In genomic region chr10:68043973-68044372, GRCm38 (mm10) we compare ENCODE assay signal across 12 mouse cellular contexts.
DNase-seq lines count a peak whose midpoint lies in the region; ATAC-seq and TF ChIP-seq lines count a peak whose summit lies in the region.
"Had no signal": no experiment of that assay in that cellular context is flagged by ENCODE, and none has a peak within 500 bp of the region (broad histone marks: within the 10 kb centered on the region; RNA-seq: fewer than 3 reads in every experiment).

No protein-coding gene starts in this region.

- H3K79me2 ChIP-seq in MEL (ENCODE audit: control insufficient read depth, insufficient read depth, low read length, poor library complexity): no peaks in the 10 kb centered on the region

- H3K27me3 ChIP-seq in midbrain, embryonic 10.5 days (ENCODE audit: low read depth, poor library complexity, severe bottlenecking): peaks cover 3% of the 10 kb centered on the region; the same call in 1 of the 2 replicates
- H3K27me3 ChIP-seq in midbrain, postnatal 0 days (ENCODE audit: insufficient read depth, low read length): no peaks in the 10 kb centered on the region
- no peaks in the 10 kb centered on the region for H3K27me3 ChIP-seq in MEL (ENCODE audit: control insufficient read depth in 1 of 2, insufficient read depth in 2 of 2, low read length in 2 of 2)
- no peaks in the 10 kb centered on the region for H3K27me3 ChIP-seq in liver, embryonic 13.5 days
- H3K27me3 ChIP-seq: forebrain, embryonic 13.5 days had no signal

- peaks cover 27% of the 10 kb centered on the region for H3K4me1 ChIP-seq in midbrain, embryonic 10.5 days
- H3K4me1 ChIP-seq in midbrain, postnatal 0 days (ENCODE audit: insufficient read depth, low read length): no peaks in the 10 kb centered on the region
- peaks cover 0 to 5% of the 10 kb centered on the region in 2 experiments; a peak in 3 of 4 replicates for H3K4me1 ChIP-seq in MEL (ENCODE audit: control insufficient read depth in 1 of 2, insufficient read depth in 2 of 2, low read length in 2 of 2)
- H3K4me1 ChIP-seq in liver, embryonic 13.5 days (replicated peaks): peaks cover 7% of the 10 kb centered on the region; the same call in 1 of the 2 replicates
- H3K4me1 ChIP-seq: limb, embryonic 10.5 days had no signal

- TF ChIP-seq CTCF in midbrain, postnatal 0 days (IDR thresholded peaks at IDR 0.05): no peak
- TF ChIP-seq CTCF in MEL (IDR thresholded peaks at IDR 0.05 in 2 of 3, conservative IDR thresholded peaks at IDR 0.05 in 1 of 3; ENCODE audit: control insufficient read depth in 1 of 3, insufficient read depth in 1 of 3, low read depth in 2 of 3, low read length in 3 of 3, poor library complexity in 1 of 3, severe bottlenecking in 1 of 3): no peak
- no peak for TF ChIP-seq CTCF in gastrocnemius, adult 2 months (IDR thresholded peaks at IDR 0.05)

- no peak for TF ChIP-seq EP300 in MEL (IDR thresholded peaks at IDR 0.05; ENCODE audit: low read depth in 1 of 2, low read length in 2 of 2)

- intact Hi-C loops in gastrocnemius, adult 2 months (cut with DNase I): no loop called here

- H3K9me3 ChIP-seq in midbrain, embryonic 10.5 days (replicated peaks): no peaks in the 10 kb centered on the region
- H3K9me3 ChIP-seq in midbrain, postnatal 0 days (ENCODE audit: low read length): no peaks in the 10 kb centered on the region
- H3K9me3 ChIP-seq in MEL (replicated peaks; ENCODE audit: insufficient read depth, low read length): no peaks in the 10 kb centered on the region
- H3K9me3 ChIP-seq in liver, embryonic 13.5 days (replicated peaks): no peaks in the 10 kb centered on the region
- H3K9me3 ChIP-seq: forebrain, embryonic 13.5 days; limb, embryonic 10.5 days had no signal

- no peak for ATAC-seq in midbrain, postnatal 0 days (ENCODE audit: low FRiP score)
- ATAC-seq in liver, embryonic 13.5 days (ENCODE audit: low read depth): no peak
- ATAC-seq: forebrain, embryonic 13.5 days; lung, postnatal 0 days had no signal

- H3K4me2 ChIP-seq in midbrain, postnatal 0 days (ENCODE audit: low read depth, low read length, poor library complexity, severe bottlenecking): no peak overlapping the region
- H3K4me2 ChIP-seq in liver, embryonic 13.5 days: no peak overlapping the region
- H3K4me2 ChIP-seq: forebrain, embryonic 13.5 days had no signal

- 33% methylated on average over 6 of the region's 6 CpGs for WGBS in midbrain, embryonic 10.5 days
- WGBS in midbrain, postnatal 0 days: 41% methylated on average over 6 of the region's 6 CpGs
- 43% methylated on average over 6 of the region's 6 CpGs for WGBS in liver, embryonic 13.5 days (ENCODE audit: insufficient replicate concordance)

- H3K9ac ChIP-seq in midbrain, postnatal 0 days (replicated peaks; ENCODE audit: low read length, poor library complexity, severe bottlenecking): no peak overlapping the region
- H3K9ac ChIP-seq in MEL (ENCODE audit: control insufficient read depth, low read depth, low read length, poor library complexity, severe bottlenecking): no peak overlapping the region
- no peak overlapping the region for H3K9ac ChIP-seq in liver, embryonic 13.5 days
- H3K9ac ChIP-seq: forebrain, embryonic 13.5 days had no signal

- DNase-seq in midbrain, embryonic 10.5 days (ENCODE audit: low spot score): peak; percentile 43
- DNase-seq in midbrain, postnatal 0 days (ENCODE audit: low spot score): no peak
- peak; percentile 66 for DNase-seq in MEL (ENCODE audit: low read depth, low spot score)
- peak; percentile 10 for DNase-seq in c-Kit-positive CD71-negative TER-119-negative erythroid progenitor cells, embryonic 14.5 days (ENCODE audit: low read depth)
- peak; percentile 9 for DNase-seq in liver, embryonic 13.5 days
- no peak for DNase-seq in gastrocnemius, adult 2 months
- no peak for DNase-seq in adrenal gland, adult 18-20 months (ENCODE audit: low spot score in 2 of 2)
- DNase-seq: heart, adult 2 months had no signal

- TF ChIP-seq RAD21 in MEL (IDR thresholded peaks at IDR 0.05; ENCODE audit: low read depth, low read length): no peak

- no peak overlapping the region for H3K4me3 ChIP-seq in midbrain, embryonic 10.5 days
- H3K4me3 ChIP-seq in midbrain, postnatal 0 days (ENCODE audit: low read depth, low read length): no peak overlapping the region
- no peak overlapping the region for H3K4me3 ChIP-seq in MEL (ENCODE audit: control insufficient read depth in 1 of 2, insufficient read depth in 1 of 2, low read depth in 2 of 2, low read length in 2 of 2)
- H3K4me3 ChIP-seq in liver, embryonic 13.5 days (replicated peaks): no peak overlapping the region
- H3K4me3 ChIP-seq in gastrocnemius, adult 2 months: no peak overlapping the region
- H3K4me3 ChIP-seq: forebrain, embryonic 13.5 days; heart, adult 2 months; limb, embryonic 10.5 days had no signal

- H3K27ac ChIP-seq in midbrain, embryonic 10.5 days (replicated peaks): peak overlapping the region; percentile 63; the same call in 1 of the 2 replicates
- no peak overlapping the region for H3K27ac ChIP-seq in midbrain, postnatal 0 days (ENCODE audit: low read depth, low read length)
- H3K27ac ChIP-seq in MEL (ENCODE audit: control insufficient read depth, low read depth, low read length): no peak overlapping the region
- no peak overlapping the region for H3K27ac ChIP-seq in liver, embryonic 13.5 days
- no peak overlapping the region for H3K27ac ChIP-seq in gastrocnemius, adult 2 months
- H3K27ac ChIP-seq: forebrain, embryonic 13.5 days; heart, adult 2 months; kidney, postnatal 0 days; limb, embryonic 10.5 days had no signal

- TF ChIP-seq POLR2A in MEL (IDR thresholded peaks at IDR 0.05; ENCODE audit: control insufficient read depth in 1 of 2, insufficient read depth in 1 of 2, low read depth in 1 of 2, low read length in 2 of 2, poor library complexity in 1 of 2): no peak

- H3K36me3 ChIP-seq in midbrain, embryonic 10.5 days: peaks cover 44% of the 10 kb centered on the region
- H3K36me3 ChIP-seq in midbrain, postnatal 0 days (ENCODE audit: insufficient read depth, low read length): no peaks in the 10 kb centered on the region
- peaks cover 0 to 2% of the 10 kb centered on the region in 2 experiments; a peak in 1 of 4 replicates for H3K36me3 ChIP-seq in MEL (ENCODE audit: control insufficient read depth in 1 of 2, insufficient read depth in 2 of 2, low read length in 2 of 2)
- H3K36me3 ChIP-seq in liver, embryonic 13.5 days: no peaks in the 10 kb centered on the region

TF ChIP-seq in MEL, 35 proteins besides CTCF, POLR2A, EP300 and RAD21:
- TF ChIP-seq TCF12 (IDR thresholded peaks at IDR 0.05; ENCODE audit: low read depth, low read length) (peak; percentile 14; the same call in 1 of the 2 replicates), NELFE (IDR thresholded peaks at IDR 0.05; ENCODE audit: low read depth, low read length) (no peak), TBP (IDR thresholded peaks at IDR 0.05; ENCODE audit: low read depth, low read length) (0 out of 2 replicates have a peak, but pooled peaks have one; percentile 38), ZMIZ1 (IDR thresholded peaks at IDR 0.05; ENCODE audit: low read depth, low read length) (no peak), CHD1 (IDR thresholded peaks at IDR 0.05; ENCODE audit: low read depth, low read length) (no peak), MAFK (IDR thresholded peaks at IDR 0.05; ENCODE audit: borderline replicate concordance, low read depth, low read length) (no peak)

Comparison
In these comparisons a context has a peak if more than half of its experiments do, and no peak if none do; other contexts are left out.
1. DNase-seq: peak in midbrain, embryonic 10.5 days (single experiment), MEL (single experiment), c-Kit-positive CD71-negative TER-119-negative erythroid progenitor cells, embryonic 14.5 days (single experiment) and liver, embryonic 13.5 days (single experiment); none in midbrain, postnatal 0 days (single experiment), gastrocnemius, adult 2 months (single experiment) and adrenal gland, adult 18-20 months (0 of 2).